Comparison of ENCODE assay signal across 13 mouse cellular contexts in the genomic region with DNA sequence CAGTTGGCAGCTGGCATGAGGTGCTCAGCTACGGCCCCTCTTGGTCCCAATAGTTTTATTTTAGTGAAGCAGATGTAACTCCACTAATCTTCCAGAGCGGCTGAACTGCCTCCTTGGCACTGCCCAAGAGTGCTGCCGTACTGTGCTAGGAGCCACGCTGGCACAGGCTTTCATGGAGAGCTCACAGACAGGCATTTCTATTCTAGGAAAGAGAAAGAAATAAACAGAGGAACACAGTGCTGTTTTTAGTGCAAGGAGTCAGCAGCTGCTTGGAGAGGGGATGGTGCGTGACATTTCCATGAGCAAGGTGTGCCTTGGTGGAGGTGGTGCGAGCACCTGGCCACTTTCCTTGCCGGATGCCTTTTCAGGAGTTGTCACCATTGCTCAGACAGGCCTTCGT.
DNase-seq lines count a peak whose midpoint lies in the region; TF ChIP-seq lines count a peak whose summit lies in the region.
"Had no signal": no experiment of that assay in that cellular context is flagged by ENCODE, and none has a peak within 500 bp of the region (broad histone marks: within the 10 kb centered on the region; RNA-seq: fewer than 3 reads in every experiment).

No protein-coding gene starts in this region.

- H3K36me3 ChIP-seq in heart, adult 2 months (ENCODE audit: control insufficient read depth, insufficient read depth, low read length): no peaks in the 10 kb centered on the region
- no peaks in the 10 kb centered on the region for H3K36me3 ChIP-seq in midbrain, embryonic 10.5 days
- H3K36me3 ChIP-seq: heart, embryonic 13.5 days; neural tube, embryonic 13.5 days had no signal

- H3K4me3 ChIP-seq in heart, adult 2 months: no peak overlapping the region
- no peak overlapping the region for H3K4me3 ChIP-seq in midbrain, embryonic 10.5 days
- H3K4me3 ChIP-seq: heart, embryonic 13.5 days; neural tube, embryonic 13.5 days had no signal

- no peak overlapping the region for H3K9ac ChIP-seq in heart, adult 2 months (ENCODE audit: low read depth, low read length)
- H3K9ac ChIP-seq: heart, embryonic 13.5 days; neural tube, embryonic 13.5 days had no signal

- H3K9me3 ChIP-seq in midbrain, embryonic 10.5 days (replicated peaks): no peaks in the 10 kb centered on the region
- H3K9me3 ChIP-seq: heart, embryonic 13.5 days; neural tube, embryonic 13.5 days had no signal

- H3K79me2 ChIP-seq in heart, adult 2 months (replicated peaks; ENCODE audit: control insufficient read depth, insufficient read depth, low read length): no peaks in the 10 kb centered on the region

- intact Hi-C loops in heart, adult 2 months (cut with DNase I): loop anchor here (10.0 kb wide), 2 partner anchors 225 to 245 kb away; no protein-coding TSS in a partner anchor
- intact Hi-C loops in heart, postnatal 14 days (cut with DNase I): no loop called here
- intact Hi-C loops in left cerebral cortex, postnatal 10 days (cut with DNase I): no loop called here

- DNase-seq in cerebellum, adult 18-20 months: peak; percentile 14 to 20
- DNase-seq in cerebellum, adult 9-10 months: no peak
- DNase-seq in heart, adult 2 months: peak in 1 of 2 experiments; percentile 36
- DNase-seq in heart, postnatal 14 days: no peak
- DNase-seq in left cerebral cortex, adult 18-20 months (ENCODE audit: low spot score in 2 of 2): peak; percentile 39 to 48
- DNase-seq in left cerebral cortex, postnatal 10 days (ENCODE audit: extremely low spot score in 1 of 2, low spot score in 2 of 2): no peak
- peak; percentile 53 for DNase-seq in skeletal muscle tissue, adult 2 months (ENCODE audit: low read depth, low spot score)
- no peak for DNase-seq in midbrain, embryonic 10.5 days (ENCODE audit: low spot score)
- DNase-seq: cerebellum, adult 11 months; lung, adult 18-20 months had no signal

- H3K27ac ChIP-seq in heart, adult 2 months: peak overlapping the region; percentile 31
- H3K27ac ChIP-seq in midbrain, embryonic 10.5 days (replicated peaks): no peak overlapping the region
- H3K27ac ChIP-seq: heart, embryonic 13.5 days; neural tube, embryonic 13.5 days had no signal

- H3K4me1 ChIP-seq in heart, adult 2 months (ENCODE audit: control insufficient read depth, insufficient read depth, low read length): peaks cover 3% of the 10 kb centered on the region; the same call in 1 of the 2 replicates
- peaks cover 5% of the 10 kb centered on the region for H3K4me1 ChIP-seq in midbrain, embryonic 10.5 days

- TF ChIP-seq EP300 in heart, adult 2 months (IDR thresholded peaks at IDR 0.05; ENCODE audit: insufficient read depth, low read depth, low read length): no peak

- WGBS in heart, adult 2 months: 65% methylated on average over 8 of the region's 8 CpGs
- 95% methylated on average over 8 of the region's 8 CpGs for WGBS in midbrain, embryonic 10.5 days

- H3K27me3 ChIP-seq in heart, adult 2 months (ENCODE audit: control insufficient read depth, insufficient read depth, low read length): no peaks in the 10 kb centered on the region
- no peaks in the 10 kb centered on the region for H3K27me3 ChIP-seq in midbrain, embryonic 10.5 days (ENCODE audit: low read depth, poor library complexity, severe bottlenecking)
- H3K27me3 ChIP-seq: CH12.LX; heart, embryonic 13.5 days; neural tube, embryonic 13.5 days had no signal

- no peak for TF ChIP-seq POLR2A in heart, adult 2 months (IDR thresholded peaks at IDR 0.05; ENCODE audit: insufficient read depth, low read depth, low read length)

- TF ChIP-seq CTCF in heart, adult 2 months (IDR thresholded peaks at IDR 0.05): no peak

Comparison
In these comparisons a context has a peak if more than half of its experiments do, and no peak if none do; other contexts are left out.
1. DNase-seq: peak in cerebellum, adult 18-20 months (2 of 2), left cerebral cortex, adult 18-20 months (2 of 2) and skeletal muscle tissue, adult 2 months (single experiment); none in cerebellum, adult 9-10 months (single experiment), heart, postnatal 14 days (0 of 2), left cerebral cortex, postnatal 10 days (0 of 2) and midbrain, embryonic 10.5 days (single experiment).